Mouse (Mus musculus) neural tube, embryonic 15.5 days (tissue): ENCODE measurements around the gene Mzf1. TPM values are rescaled to one million over a fixed set of nuclear protein-coding genes. Genes with fewer than 3 reads are reported as not detected.

Experiments
- ATAC-seq: fragments of 200-750 bp; cut with Nextera tagmentation; 2 replicates; pipeline ENCODE4 v1.8.0; 2017; ENCODE audit warnings: mild to moderate bottlenecking, moderate TSS enrichment, moderate library complexity; ENCODE audit not compliant: low FRiP score
- H3K27ac ChIP-seq: fragments of 300-500 bp; sonication (generic); replicated peaks from 2 replicates; pipeline ENCODE4 v1.5.1; 2015; ENCODE audit warnings: mild to moderate bottlenecking, inconsistent platforms
- H3K27me3 ChIP-seq: fragments of 300-500 bp; sonication (generic); replicated peaks from 2 replicates; pipeline ENCODE4 v1.6.1; 2015; ENCODE audit warnings: inconsistent platforms
- H3K36me3 ChIP-seq: fragments of 300-500 bp; sonication (generic); 2 replicates; pipeline ENCODE4 v1.6.1; 2015; ENCODE audit warnings: inconsistent platforms
- H3K4me1 ChIP-seq: fragments of 300-500 bp; sonication (generic); 2 replicates; pipeline ENCODE4 v1.6.1; 2015; ENCODE audit warnings: inconsistent platforms
- H3K4me2 ChIP-seq: fragments of 300-500 bp; sonication (generic); 2 replicates; pipeline ENCODE4 v1.6.1; 2015; ENCODE audit warnings: inconsistent platforms, mild to moderate bottlenecking, moderate library complexity
- H3K4me3 ChIP-seq: fragments of 300-500 bp; sonication (generic); replicated peaks from 2 replicates; pipeline ENCODE4 v1.5.1; 2015; ENCODE audit warnings: mild to moderate bottlenecking, inconsistent platforms
- H3K9ac ChIP-seq: fragments of 300-500 bp; sonication (generic); replicated peaks from 2 replicates; pipeline ENCODE4 v1.6.1; 2015; ENCODE audit warnings: mild to moderate bottlenecking, inconsistent platforms
- H3K9me3 ChIP-seq: fragments of 300-500 bp; sonication (generic); replicated peaks from 2 replicates; pipeline ENCODE4 v1.6.1; 2016; ENCODE audit warnings: inconsistent platforms
- WGBS: fragments of 180-500 bp; shearing (Covaris S2); methylation state at CpG from one replicate; pipeline ENCODE4 v1.1.7; 2015; ENCODE audit warnings: mixed read lengths; 5-methylcytosine and 5-hydroxymethylcytosine counted together
- polyA plus RNA-seq: library from polyadenylated mRNA; unstranded; fragments of >200 nt; fragmentation: Nextera tagmentation; extraction: Ambion mirVana; gene quantifications from 2 replicates; pipeline ENCODE4 v1.2.1, GENCODE M21; 2015

The Mzf1 gene
- polyA plus RNA-seq, 1 experiment from 2014 or later = 8.8 TPM

GRCm38 (mm10) chr7:13043445-13044253, 10.9 kb downstream of the Mzf1 start:
- peaks cover 27% of the 10 kb centered on the region for H3K4me1 ChIP-seq
- peak overlapping the region; percentile 81 for H3K27ac ChIP-seq
- H3K36me3 ChIP-seq = no peaks in the 10 kb centered on the region
- peak; percentile 66 for ATAC-seq
- 4% methylated on average over 88 of the region's 88 CpGs for WGBS
- H3K4me2 ChIP-seq = peak overlapping the region; percentile 97
- peak overlapping the region; percentile 53 for H3K4me3 ChIP-seq
- H3K9ac ChIP-seq = peak overlapping the region; percentile 67
- no peaks in the 10 kb centered on the region for H3K9me3 ChIP-seq
- peaks cover 50% of the 10 kb centered on the region for H3K27me3 ChIP-seq

GRCm38 (mm10) chr7:13043120-13043444, 11.5 kb downstream of the Mzf1 start:
- H3K27ac ChIP-seq = no peak overlapping the region
- peak overlapping the region; percentile 67; the same call in 1 of the 2 replicates for H3K9ac ChIP-seq
- ATAC-seq = peak; percentile 1; the same call in 1 of the 2 replicates

GRCm38 (mm10) chr7:13042511-13042910, 12.1 kb downstream of the Mzf1 start:
- Histone ChIP-seq H3K27ac (no peak overlapping the region), H3K9me3 (no peaks in the 10 kb centered on the region)
- WGBS = 83% methylated on average over 6 of the region's 6 CpGs

More at GRCm38 (mm10) chr7:13043120-13043444, 11.5 kb downstream of the Mzf1 start:
- no peaks in the 10 kb centered on the region for H3K9me3 ChIP-seq
- H3K4me3 ChIP-seq = peak overlapping the region; percentile 53
- 35% methylated on average over 16 of the region's 16 CpGs for WGBS
- peak overlapping the region; percentile 97 for H3K4me2 ChIP-seq
- H3K27me3 ChIP-seq = peaks cover 50% of the 10 kb centered on the region
- H3K36me3 ChIP-seq = no peaks in the 10 kb centered on the region
- peaks cover 30% of the 10 kb centered on the region for H3K4me1 ChIP-seq

GRCm38 (mm10) chr7:13041256-13041655, 13.3 kb downstream of the Mzf1 start:
- 76% methylated on average over 1 of the region's 1 CpGs for WGBS
- peaks cover 2% of the 10 kb centered on the region for H3K36me3 ChIP-seq
- no peak overlapping the region for H3K4me2 ChIP-seq
- no peak for ATAC-seq
- peaks cover 39% of the 10 kb centered on the region for H3K4me1 ChIP-seq
- no peaks in the 10 kb centered on the region for H3K9me3 ChIP-seq
- H3K27me3 ChIP-seq = peaks cover 50% of the 10 kb centered on the region
- H3K4me3 ChIP-seq = no peak overlapping the region
- no peak overlapping the region; the same call in 1 of the 2 replicates for H3K9ac ChIP-seq
- no peak overlapping the region for H3K27ac ChIP-seq

More at GRCm38 (mm10) chr7:13042511-13042910, 12.1 kb downstream of the Mzf1 start:
- Histone ChIP-seq H3K27me3 (peaks cover 50% of the 10 kb centered on the region), H3K4me3 (no peak overlapping the region), H3K4me1 (peaks cover 30% of the 10 kb centered on the region), H3K4me2 (no peak overlapping the region), H3K36me3 (no peaks in the 10 kb centered on the region), H3K9ac (no peak overlapping the region)
- no peak for ATAC-seq

GRCm38 (mm10) chr7:13039181-13039580, 15.4 kb downstream of the Mzf1 start:
- no peak for ATAC-seq
- 91% methylated on average over 1 of the region's 1 CpGs for WGBS
- no peaks in the 10 kb centered on the region for H3K9me3 ChIP-seq
- H3K27me3 ChIP-seq = peaks cover 35% of the 10 kb centered on the region
- H3K4me2 ChIP-seq = peak overlapping the region; percentile 74
- H3K4me3 ChIP-seq = peak overlapping the region; percentile 82; the same call in 1 of the 2 replicates
- peak overlapping the region; percentile 100 for H3K9ac ChIP-seq
- peaks cover 17% of the 10 kb centered on the region for H3K36me3 ChIP-seq
- peaks cover 49% of the 10 kb centered on the region for H3K4me1 ChIP-seq
- peak overlapping the region; percentile 100 for H3K27ac ChIP-seq

GRCm38 (mm10) chr7:13038621-13039169, 15.9 kb downstream of the Mzf1 start:
- no peak for ATAC-seq

GRCm38 (mm10) chr7:13037901-13038555, 16.5 kb downstream of the Mzf1 start, which contains the start of gene Ube2m:
Gene Ube2m, minus strand, starts transcription at chr7:13038275.
- Histone ChIP-seq H3K27me3 (peaks cover 28% of the 10 kb centered on the region), H3K36me3 (peaks cover 18% of the 10 kb centered on the region), H3K4me3 (peak within 1 kb of the TSS; percentile 82), H3K27ac (peak within 1 kb of the TSS; percentile 100), H3K9me3 (no peaks in the 10 kb centered on the region), H3K4me2 (peak within 1 kb of the TSS; percentile 74), H3K4me1 (peaks cover 49% of the 10 kb centered on the region), H3K9ac (peak within 1 kb of the TSS; percentile 100)
- 0% methylated on average over 63 of the region's 65 CpGs for WGBS
- ATAC-seq = peak; percentile 90

More at GRCm38 (mm10) chr7:13038621-13039169, 15.9 kb downstream of the Mzf1 start:
- 21% methylated on average over 15 of the region's 15 CpGs for WGBS
- H3K27ac ChIP-seq = peak overlapping the region; percentile 100
- H3K4me3 ChIP-seq = peak overlapping the region; percentile 82
- H3K4me2 ChIP-seq = peak overlapping the region; percentile 74
- H3K27me3 ChIP-seq = peaks cover 33% of the 10 kb centered on the region
- peaks cover 49% of the 10 kb centered on the region for H3K4me1 ChIP-seq
- peaks cover 17% of the 10 kb centered on the region for H3K36me3 ChIP-seq
- peak overlapping the region; percentile 100 for H3K9ac ChIP-seq
- H3K9me3 ChIP-seq = no peaks in the 10 kb centered on the region

GRCm38 (mm10) chr7:13037366-13037765, 17.2 kb downstream of the Mzf1 start:
- peaks cover 21% of the 10 kb centered on the region for H3K27me3 ChIP-seq
- H3K36me3 ChIP-seq = peaks cover 24% of the 10 kb centered on the region
- H3K4me2 ChIP-seq = peak overlapping the region; percentile 74
- H3K9me3 ChIP-seq = no peaks in the 10 kb centered on the region
- peaks cover 55% of the 10 kb centered on the region for H3K4me1 ChIP-seq
- H3K9ac ChIP-seq = peak overlapping the region; percentile 100
- H3K4me3 ChIP-seq = peak overlapping the region; percentile 82
- H3K27ac ChIP-seq = peak overlapping the region; percentile 100
- no peak for ATAC-seq
- under 1% methylated on average over 31 of the region's 33 CpGs for WGBS

GRCm38 (mm10) chr7:13036806-13037205, 17.8 kb downstream of the Mzf1 start:
- peak overlapping the region; percentile 100 for H3K27ac ChIP-seq
- peak overlapping the region; percentile 100 for H3K9ac ChIP-seq
- no peaks in the 10 kb centered on the region for H3K9me3 ChIP-seq
- peaks cover 15% of the 10 kb centered on the region for H3K27me3 ChIP-seq
- WGBS = 46% methylated on average over 4 of the region's 4 CpGs
- H3K36me3 ChIP-seq = peaks cover 30% of the 10 kb centered on the region
- ATAC-seq = no peak
- peak overlapping the region; percentile 74 for H3K4me2 ChIP-seq
- H3K4me3 ChIP-seq = peak overlapping the region; percentile 82
- H3K4me1 ChIP-seq = peaks cover 56% of the 10 kb centered on the region

- peaks cover 45% of the 10 kb centered on the region for H3K36me3 ChIP-seq
Measured at GRCm38 (mm10) chr7:13035211-13035855, 19.2 kb downstream of the Mzf1 start.

More at GRCm38 (mm10) chr7:13035211-13035855, 19.2 kb downstream of the Mzf1 start:
- peaks cover 56% of the 10 kb centered on the region for H3K4me1 ChIP-seq
- no peaks in the 10 kb centered on the region for H3K9me3 ChIP-seq
- H3K4me3 ChIP-seq = peak overlapping the region; percentile 62
- ATAC-seq = no peak
- peak overlapping the region; percentile 30; the same call in 1 of the 2 replicates for H3K9ac ChIP-seq
- 0 out of 2 replicates have a peak, but pooled peaks cover under 1% of the 10 kb centered on the region for H3K27me3 ChIP-seq
- H3K4me2 ChIP-seq = peak overlapping the region; percentile 93
- 82% methylated on average over 17 of the region's 17 CpGs for WGBS
- peak overlapping the region; percentile 96; the same call in 1 of the 2 replicates for H3K27ac ChIP-seq
